Mouse (Mus musculus) c-Kit-positive CD71-positive TER-119-positive erythroid progenitor cells, embryonic 14.5 days (primary cell): ENCODE measurements around the gene Olfr275.
"Not testable (repeated sequence)": the region's sequence is repeated elsewhere in the genome, so short reads cannot be mapped to it uniquely, and the experiment has no call there.

ENCODE experiments used
- DNase-seq: peaks from one replicate; pipeline ENCODE4 v3.0.0-alpha.2; 2013; ENCODE audit warnings: low spot score

Gene Olfr275

DNA sequence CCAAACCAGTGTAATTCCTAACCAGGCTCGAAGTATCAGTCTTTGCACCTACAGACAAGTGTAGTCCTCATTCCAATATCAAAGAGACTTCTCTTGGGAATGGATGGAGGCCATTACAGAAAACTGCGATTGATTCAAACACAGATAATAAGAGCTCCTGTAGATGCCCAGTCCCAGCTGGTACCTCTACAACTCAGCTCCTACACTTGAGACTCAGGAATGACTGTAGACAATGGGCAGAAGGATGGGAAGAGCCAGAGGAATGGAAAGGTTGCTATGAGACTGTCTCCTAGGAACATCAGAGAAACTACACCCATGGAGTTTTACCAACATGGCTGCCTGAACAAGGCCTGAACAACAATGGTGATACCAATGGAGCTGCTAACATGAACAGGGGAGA lies at the start of gene Olfr275:
Gene Olfr275 (plus strand): TSS at position 301 of the 400 bp plus-strand sequence.
- DNase-seq: no peak

DNA sequence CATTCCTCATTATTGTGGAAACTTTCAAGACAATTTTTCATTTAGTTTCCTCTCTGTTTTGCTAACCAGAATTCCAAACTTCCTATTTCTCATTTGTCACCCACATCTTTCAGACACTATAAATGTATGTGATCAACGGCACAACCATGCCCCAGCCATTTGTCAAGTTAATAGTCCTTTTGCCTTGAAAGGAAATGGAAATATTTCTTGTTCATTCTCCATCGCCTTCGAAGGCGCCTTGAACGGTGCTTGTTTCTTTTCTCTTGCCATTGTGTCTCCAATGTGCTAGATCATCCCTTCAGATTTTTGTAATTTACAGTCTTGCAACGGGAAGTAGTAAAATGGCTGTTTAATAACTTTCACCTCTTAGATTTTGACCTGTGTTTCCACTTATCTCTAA lies 48.8 kb upstream of the Olfr275 start:
- no peak for DNase-seq

DNA sequence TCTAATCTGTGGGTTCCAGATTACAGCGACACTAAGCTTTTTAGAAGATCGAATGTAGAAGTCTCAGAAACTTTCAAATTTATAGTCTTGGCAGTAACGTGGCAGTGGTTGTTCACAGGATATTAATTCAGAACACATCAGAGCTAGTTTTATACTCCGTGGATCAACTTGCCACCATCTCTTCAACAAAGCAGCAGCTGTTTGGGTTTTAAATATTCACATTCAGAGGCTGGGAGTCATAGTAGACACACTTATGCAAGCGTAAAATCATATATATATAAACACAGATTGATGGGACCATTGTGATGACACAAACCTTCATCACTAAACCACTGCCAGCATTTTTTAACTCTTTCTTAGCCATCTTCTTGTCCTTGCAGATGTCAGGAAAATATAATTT lies 42.2 kb upstream of the Olfr275 start:
- DNase-seq: no peak

DNA sequence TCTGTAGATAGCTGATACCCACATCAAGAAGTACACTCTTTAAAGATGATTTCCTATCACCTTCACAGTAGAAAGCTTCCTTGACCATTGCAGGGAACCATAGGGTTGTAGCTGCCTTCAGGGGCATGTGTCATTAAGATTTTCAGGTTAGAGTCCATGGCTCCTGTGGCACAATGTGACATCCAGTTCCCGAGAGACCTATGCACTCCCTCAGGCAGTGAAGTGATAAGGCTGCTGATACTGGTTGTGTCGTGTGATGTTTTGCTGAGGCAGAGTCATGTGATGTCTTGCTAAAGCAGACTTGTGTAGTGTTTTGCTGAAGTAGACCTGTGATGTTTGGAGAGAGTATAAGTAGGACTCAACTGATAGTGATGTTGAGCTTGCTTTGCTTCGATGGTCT lies 14.4 kb upstream of the Olfr275 start:
- DNase-seq: no peak

DNA sequence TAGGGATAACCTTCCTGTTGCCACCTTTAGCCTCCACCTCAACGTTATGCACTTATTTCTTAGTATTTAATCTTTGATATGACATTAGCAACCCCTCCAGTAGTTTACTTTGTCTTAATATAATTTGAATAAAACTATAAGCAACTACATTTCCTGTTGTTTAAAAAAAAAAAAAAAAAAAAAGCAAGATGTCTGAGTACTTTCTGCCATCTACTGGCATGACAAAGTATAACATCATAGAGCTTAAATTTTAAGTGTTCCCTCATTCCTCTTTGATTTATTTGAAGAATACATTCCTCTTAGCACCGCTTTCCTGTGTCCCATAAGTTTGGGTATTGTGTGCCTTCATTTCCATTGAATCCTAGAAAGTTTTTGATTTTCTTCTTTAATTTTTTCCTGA lies 2.5 kb upstream of the Olfr275 start:
- no peak for DNase-seq

DNA sequence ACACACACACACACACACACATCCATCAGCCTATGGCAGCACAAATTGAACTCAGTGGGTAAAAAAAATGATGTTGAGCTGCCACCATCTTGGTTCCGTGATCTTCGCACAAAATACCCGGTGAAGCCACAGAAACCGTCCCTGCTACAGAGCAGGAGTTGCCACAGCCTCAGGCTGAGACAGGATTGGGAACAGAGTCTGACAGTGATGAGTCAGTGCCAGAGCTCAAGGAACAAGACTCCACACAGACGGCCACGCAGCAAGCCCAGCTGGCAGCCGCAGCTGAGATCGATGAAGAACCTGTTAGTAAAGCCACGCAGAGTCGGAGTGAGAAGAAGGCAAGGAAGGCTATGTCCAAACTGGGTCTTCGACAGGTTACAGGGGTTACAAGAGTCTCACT lies 7.0 kb downstream of the Olfr275 start:
- DNase-seq: no peak

DNA sequence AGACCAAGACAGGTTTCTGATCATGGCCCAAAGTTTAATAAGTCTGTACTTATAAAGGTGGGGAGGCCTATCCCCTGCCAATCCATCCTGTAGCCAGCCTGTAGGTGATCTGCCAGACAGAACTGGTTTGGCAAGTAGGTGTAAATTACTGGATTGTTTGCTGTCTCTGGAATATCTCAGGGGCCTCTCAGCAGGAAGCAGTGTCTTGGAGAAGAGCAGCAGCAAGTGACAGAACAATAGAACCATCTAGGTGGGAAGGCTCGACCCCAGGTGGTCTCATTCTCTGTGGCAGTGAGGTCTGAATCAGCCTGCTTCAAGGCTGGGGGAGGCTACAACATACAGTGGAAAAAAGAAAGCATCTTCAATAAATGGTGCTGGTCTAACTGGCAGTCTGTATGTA lies 31.0 kb downstream of the Olfr275 start:
- not testable (repeated sequence) for DNase-seq

DNA sequence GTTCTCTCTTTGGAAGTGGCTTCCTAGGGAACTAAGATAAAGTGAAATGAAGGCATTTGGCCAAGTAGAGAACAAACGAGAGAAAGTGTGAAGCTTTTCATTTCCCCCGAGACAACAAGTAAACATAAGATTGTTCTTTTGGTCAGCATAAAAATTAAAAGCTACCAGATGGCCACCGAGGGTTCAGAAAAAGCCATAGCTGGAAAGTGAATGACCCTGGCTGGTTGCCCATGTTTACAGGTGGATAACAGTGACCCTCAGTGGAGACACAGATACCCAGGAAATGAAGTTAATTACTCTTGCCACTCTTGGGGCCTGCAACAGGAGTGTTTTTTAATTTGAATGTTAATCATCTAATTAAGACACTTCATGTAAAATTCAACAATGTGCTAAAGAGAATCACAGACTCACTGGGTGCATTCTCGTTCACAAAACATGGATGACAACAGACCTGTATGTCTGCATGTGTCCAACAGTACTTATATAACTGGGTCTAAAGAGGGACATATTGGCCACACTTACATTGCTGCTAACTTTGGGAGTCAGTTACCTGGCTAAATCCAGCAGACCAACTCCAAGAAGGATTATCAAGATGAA lies 34.7 kb downstream of the Olfr275 start:
- DNase-seq: no peak

DNA sequence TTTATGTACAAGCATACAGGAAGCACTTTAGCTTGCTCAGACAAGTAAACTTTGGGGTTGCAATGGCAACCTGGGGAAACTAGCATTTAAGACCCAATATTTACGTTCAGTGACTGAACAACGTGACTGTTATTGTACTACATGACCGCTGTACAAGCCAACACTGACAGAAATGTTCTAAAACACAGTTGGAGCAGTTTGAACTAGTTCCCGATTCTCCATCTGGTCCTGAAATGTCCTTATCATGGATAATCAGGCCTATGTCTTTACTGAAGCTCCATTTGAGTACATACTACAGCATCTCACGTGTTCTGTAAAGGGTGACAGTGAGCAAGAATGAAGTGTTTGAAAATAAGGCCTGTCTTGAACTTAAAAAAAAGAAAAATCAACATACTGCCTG lies 35.3 kb downstream of the Olfr275 start:
- no peak for DNase-seq

DNA sequence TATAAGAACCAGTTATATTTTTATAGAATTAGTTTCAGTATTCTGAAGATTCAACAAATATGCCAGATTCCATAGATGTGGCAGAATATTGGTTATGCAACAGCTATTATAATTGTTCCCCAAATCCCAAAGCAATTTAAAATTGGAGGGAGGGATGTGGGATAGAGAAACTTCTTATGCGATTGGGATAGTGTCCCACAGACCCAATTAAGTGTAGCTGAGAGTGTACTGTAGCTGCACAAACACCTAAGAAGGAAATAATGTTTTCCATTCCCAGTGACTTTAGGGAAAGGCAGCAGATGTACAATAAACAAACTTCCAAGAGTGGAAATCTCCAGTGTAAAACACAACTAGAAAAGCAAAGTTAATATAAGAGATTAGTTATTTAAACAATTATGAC lies 44.7 kb downstream of the Olfr275 start, which contains the start of gene Olfr273:
Gene Olfr273 (minus strand): TSS at position 101 of the 400 bp plus-strand sequence.
- no peak for DNase-seq

DNA sequence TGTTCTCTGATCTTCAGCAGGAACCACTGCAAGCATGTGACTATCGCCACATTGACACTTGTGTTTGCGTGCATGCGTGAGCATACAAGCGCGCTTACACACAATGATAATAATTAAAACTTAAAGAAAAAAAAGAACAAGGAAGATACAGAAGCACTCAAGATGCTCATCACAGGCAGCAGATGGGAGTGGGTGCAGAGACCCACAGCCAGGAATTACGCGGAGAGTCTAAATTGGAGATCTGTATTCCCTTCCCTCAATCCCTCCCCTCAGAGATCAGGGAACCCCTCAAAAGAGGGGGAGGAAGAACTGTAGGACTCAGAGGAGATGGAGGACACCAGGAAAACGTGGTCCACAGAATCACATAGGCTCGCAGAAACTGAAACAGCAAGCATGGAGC lies 49.8 kb downstream of the Olfr275 start:
- no peak for DNase-seq
